Mouse (Mus musculus): Measurements from ENCODE around the gene Gpr183. TPM values are rescaled to one million over a fixed set of nuclear protein-coding genes. Genes with fewer than 3 reads are reported as not detected.
A peak's percentile ranks its signal among the peaks of the same experiment; 100 is the strongest.

The Gpr183 gene
- 1.1 and 2.6 TPM in 2 replicates for total RNA-seq (2017)

DNA sequence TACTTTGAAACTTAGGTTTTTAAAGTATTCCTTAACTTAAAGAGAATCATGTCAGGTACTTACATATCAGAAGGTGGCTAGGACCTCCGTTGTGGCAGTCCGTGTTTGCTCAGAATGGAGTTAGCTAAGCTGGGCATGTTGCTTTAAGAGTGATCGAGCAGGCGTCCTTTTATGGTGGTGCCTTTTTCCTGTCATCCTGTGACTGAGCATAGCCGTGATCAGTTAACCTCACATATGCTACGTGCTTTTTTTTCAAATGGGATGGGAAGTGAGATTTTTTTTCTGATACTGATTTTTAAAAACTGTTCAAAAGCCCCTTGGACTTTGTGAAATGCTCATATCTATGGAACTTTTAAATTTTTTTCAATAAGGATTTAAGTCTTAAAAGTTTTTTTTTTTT is at the start of gene Gpr183:
Gpr183 (minus strand) TSS at position 206 of the 400 bp plus-strand sequence.
- ATAC-seq (replicated peaks in 1 of 2; ENCODE audit: insufficient read depth in 1 of 2, low FRiP score in 2 of 2, low TSS enrichment in 1 of 2, low read depth in 1 of 2, poor library complexity in 2 of 2, severe bottlenecking in 2 of 2) = no peak

- ATAC-seq (replicated peaks in 1 of 2; ENCODE audit: insufficient read depth in 1 of 2, low FRiP score in 2 of 2, low TSS enrichment in 1 of 2, low read depth in 1 of 2, poor library complexity in 2 of 2, severe bottlenecking in 2 of 2) = peak; percentile 62 to 73
These were observed 48.5 kb upstream of the Gpr183 start for GRCm38 (mm10) chr14:122013417-122013951.

GRCm38 (mm10) chr14:122012814-122013213 is 47.8 kb upstream of the Gpr183 start:
- no peak for ATAC-seq (replicated peaks in 1 of 2; ENCODE audit: insufficient read depth in 1 of 2, low FRiP score in 2 of 2, low TSS enrichment in 1 of 2, low read depth in 1 of 2, poor library complexity in 2 of 2, severe bottlenecking in 2 of 2)

DNA sequence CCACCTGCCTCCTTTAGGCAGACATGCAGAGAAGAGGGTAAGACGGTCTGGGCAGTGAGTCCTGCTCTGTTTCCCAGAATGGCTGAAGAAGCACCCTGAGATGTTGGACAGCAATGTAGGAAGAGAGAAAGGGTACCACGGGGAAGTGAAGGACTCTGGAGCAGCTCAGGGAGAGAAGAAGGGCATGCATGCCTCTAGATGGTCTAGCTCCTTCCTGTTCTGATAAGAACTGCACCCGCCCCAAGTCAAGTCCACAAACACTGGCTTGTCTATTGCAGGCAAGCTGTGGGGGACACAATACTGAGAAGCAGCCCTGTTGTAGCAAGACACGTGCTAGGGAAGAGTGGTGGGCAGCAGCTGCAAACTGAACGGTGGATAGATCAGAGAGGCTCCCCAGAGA is 47.2 kb upstream of the Gpr183 start:
- ATAC-seq (replicated peaks in 1 of 2; ENCODE audit: insufficient read depth in 1 of 2, low FRiP score in 2 of 2, low TSS enrichment in 1 of 2, low read depth in 1 of 2, poor library complexity in 2 of 2, severe bottlenecking in 2 of 2) = no peak

DNA sequence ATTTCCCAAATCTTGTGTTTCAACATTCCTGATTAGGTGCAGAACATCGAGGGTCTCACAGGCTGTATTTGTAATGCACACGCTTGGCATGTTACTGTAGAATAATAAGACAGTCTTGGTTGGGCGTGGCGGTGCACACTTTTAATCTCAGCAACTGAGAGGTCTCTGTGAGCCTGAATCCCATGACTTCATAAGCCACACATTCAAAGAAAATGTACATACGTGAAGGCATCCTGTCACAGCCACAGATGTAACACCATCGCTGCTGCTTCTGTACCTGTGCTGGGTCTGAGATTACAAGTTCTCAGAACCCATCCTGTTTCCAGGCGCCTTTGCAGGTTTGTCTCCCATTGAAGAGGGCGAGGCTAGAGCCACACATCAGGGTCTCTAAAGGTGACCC is 46.8 kb upstream of the Gpr183 start:
- ATAC-seq (replicated peaks in 1 of 2; ENCODE audit: insufficient read depth in 1 of 2, low FRiP score in 2 of 2, low TSS enrichment in 1 of 2, low read depth in 1 of 2, poor library complexity in 2 of 2, severe bottlenecking in 2 of 2) = no peak

GRCm38 (mm10) chr14:122010301-122010700 is 45.3 kb upstream of the Gpr183 start:
- ATAC-seq (replicated peaks in 1 of 2; ENCODE audit: insufficient read depth in 1 of 2, low FRiP score in 2 of 2, low TSS enrichment in 1 of 2, low read depth in 1 of 2, poor library complexity in 2 of 2, severe bottlenecking in 2 of 2) = no peak

DNA sequence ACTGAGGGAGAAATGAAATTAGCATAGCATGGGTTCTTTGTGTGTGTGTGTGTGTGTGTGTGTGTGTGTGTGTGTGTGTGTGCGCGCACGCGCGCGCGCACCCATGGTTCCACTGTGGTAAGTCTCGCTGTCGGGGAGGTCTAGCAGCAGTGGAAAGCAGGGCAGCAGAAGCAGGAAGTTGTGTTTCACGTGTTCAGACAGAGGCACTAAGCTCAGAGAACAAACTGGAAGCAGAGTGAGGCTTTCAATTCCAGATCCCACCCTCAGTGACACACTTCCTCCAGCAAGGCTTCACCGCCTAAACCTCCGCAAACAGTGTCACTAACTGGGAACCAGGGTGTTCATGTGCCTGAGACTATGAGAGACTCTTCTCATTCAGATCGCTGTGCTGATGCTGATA is 44.5 kb upstream of the Gpr183 start:
- peak; percentile 90 to 92 for ATAC-seq (replicated peaks in 1 of 2; ENCODE audit: insufficient read depth in 1 of 2, low FRiP score in 2 of 2, low TSS enrichment in 1 of 2, low read depth in 1 of 2, poor library complexity in 2 of 2, severe bottlenecking in 2 of 2)

DNA sequence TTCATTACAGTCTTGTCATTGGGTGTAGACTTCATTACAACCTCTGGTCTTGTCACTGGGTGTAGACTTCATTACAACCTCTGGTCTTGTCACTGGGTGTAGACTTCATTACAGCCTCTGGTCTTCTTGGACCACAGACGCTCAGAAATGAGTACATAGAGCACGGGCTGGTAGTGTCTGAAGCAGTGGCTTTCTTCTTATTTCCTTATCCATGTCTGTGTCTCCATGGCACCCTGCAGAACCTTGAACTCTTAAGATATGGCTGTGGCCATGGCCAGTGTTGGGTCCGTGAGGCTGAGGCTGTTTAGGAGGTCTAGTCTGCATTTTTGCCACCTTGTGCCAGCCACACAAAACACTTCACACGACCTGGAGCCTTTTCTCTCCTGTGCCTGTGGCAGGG is 43.3 kb upstream of the Gpr183 start:
- ATAC-seq (replicated peaks in 1 of 2; ENCODE audit: insufficient read depth in 1 of 2, low FRiP score in 2 of 2, low TSS enrichment in 1 of 2, low read depth in 1 of 2, poor library complexity in 2 of 2, severe bottlenecking in 2 of 2) = no peak

DNA sequence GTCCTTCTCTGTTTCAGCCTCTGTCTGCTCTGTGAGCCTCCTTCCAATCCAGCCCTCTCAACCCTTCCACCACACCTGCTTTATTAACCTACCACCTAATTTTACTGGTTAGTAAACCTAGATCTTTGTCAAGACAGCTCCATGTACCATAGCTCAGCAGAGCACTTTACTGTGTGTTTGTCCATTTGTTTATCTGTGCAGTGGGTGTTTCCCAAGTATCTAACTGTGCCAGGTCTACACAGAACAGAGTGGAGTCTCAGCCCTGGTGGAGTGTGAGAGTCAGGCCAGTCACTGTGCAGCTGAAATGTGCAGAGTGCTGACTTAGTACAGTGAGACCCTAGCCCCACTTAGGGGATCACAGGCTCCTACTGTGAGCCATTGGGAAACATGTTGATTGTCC is 38.8 kb upstream of the Gpr183 start:
- ATAC-seq (replicated peaks in 1 of 2; ENCODE audit: insufficient read depth in 1 of 2, low FRiP score in 2 of 2, low TSS enrichment in 1 of 2, low read depth in 1 of 2, poor library complexity in 2 of 2, severe bottlenecking in 2 of 2) = 0 out of 4 replicates have a peak, but pooled peaks of 1 of the 2 experiments have one; percentile 16

- no peak for ATAC-seq (replicated peaks in 1 of 2; ENCODE audit: insufficient read depth in 1 of 2, low FRiP score in 2 of 2, low TSS enrichment in 1 of 2, low read depth in 1 of 2, poor library complexity in 2 of 2, severe bottlenecking in 2 of 2)
These were observed 37.2 kb upstream of the Gpr183 start for GRCm38 (mm10) chr14:122002224-122002623.

- ATAC-seq (replicated peaks in 1 of 2; ENCODE audit: insufficient read depth in 1 of 2, low FRiP score in 2 of 2, low TSS enrichment in 1 of 2, low read depth in 1 of 2, poor library complexity in 2 of 2, severe bottlenecking in 2 of 2) = no peak
These were observed 35.5 kb upstream of the Gpr183 start for GRCm38 (mm10) chr14:122000346-122001105.

DNA sequence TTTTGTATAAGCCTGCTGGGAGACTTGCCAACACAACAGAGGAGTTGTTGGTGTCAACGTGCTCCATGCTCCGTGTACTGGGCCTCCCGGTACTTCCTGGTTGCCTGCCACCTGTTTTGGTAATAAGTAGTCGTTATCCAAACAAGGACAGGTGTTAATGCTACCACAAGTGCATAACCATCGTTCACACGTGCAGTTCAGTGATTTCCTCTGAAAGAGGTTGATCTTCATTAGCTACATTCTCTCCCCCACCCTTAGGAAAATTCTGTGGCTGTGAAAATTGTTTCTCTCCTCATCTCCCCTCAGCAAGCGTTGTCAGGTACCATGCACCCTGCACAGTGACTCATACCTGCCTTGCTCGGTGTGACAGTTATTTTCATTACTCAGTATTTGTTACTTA is 34.5 kb upstream of the Gpr183 start:
- ATAC-seq (replicated peaks in 1 of 2; ENCODE audit: insufficient read depth in 1 of 2, low FRiP score in 2 of 2, low TSS enrichment in 1 of 2, low read depth in 1 of 2, poor library complexity in 2 of 2, severe bottlenecking in 2 of 2) = no peak

- peak in 1 of 2 experiments; percentile 15; a peak in 1 of 4 replicates for ATAC-seq (replicated peaks in 1 of 2; ENCODE audit: insufficient read depth in 1 of 2, low FRiP score in 2 of 2, low TSS enrichment in 1 of 2, low read depth in 1 of 2, poor library complexity in 2 of 2, severe bottlenecking in 2 of 2)
These were observed 31.8 kb upstream of the Gpr183 start for GRCm38 (mm10) chr14:121996786-121997185.

DNA sequence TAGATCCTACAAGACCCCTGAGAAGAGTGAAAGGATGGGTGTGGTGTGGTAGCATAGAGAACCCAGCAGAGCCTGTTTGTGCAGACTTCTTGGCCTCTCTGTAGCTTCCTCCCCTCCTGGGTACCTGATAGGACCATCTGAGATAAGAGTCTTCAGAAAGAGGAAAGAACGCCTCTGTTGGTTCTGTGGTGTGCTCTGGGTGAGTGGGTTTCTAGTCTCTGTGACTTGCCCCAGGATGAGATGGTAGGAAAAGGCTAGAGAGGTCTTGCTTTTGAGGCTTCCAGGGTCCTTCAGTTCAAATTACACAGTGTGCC is 30.5 kb upstream of the Gpr183 start:
- no peak for ATAC-seq (replicated peaks in 1 of 2; ENCODE audit: insufficient read depth in 1 of 2, low FRiP score in 2 of 2, low TSS enrichment in 1 of 2, low read depth in 1 of 2, poor library complexity in 2 of 2, severe bottlenecking in 2 of 2)

DNA sequence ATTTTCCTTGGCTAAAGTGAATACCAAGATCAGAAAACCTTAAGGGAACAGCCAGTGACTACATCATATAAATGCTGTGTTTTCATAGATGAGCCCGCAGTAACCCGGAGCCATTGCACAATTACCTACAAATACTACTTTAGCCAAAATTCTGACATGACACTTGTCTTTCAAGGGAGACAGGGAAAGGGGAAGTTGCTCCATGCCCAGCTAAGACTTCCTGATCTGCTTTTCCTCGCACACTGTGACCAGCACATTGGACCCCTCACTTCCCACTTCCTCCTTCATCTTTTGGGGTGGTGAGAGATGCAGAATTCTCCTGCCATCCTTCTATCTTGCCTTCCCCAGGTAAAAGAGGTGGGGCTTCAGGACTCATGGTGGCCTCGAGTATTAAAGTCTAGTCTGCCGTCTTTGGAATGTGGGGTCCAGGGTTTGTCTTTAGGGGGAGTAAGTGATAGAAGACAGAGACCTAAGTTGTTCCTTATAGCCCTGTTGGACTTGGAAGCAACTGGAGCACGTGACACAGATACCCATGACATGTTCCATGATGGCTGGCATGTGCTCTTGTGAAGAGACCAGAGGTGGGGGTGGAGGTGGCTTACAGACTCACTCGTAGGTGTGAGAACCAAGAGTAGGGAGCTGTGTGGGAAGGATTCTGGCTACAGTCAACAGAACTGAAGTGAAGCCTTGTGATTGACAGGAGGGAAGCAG is 30.0 kb upstream of the Gpr183 start:
- ATAC-seq (replicated peaks in 1 of 2; ENCODE audit: insufficient read depth in 1 of 2, low FRiP score in 2 of 2, low TSS enrichment in 1 of 2, low read depth in 1 of 2, poor library complexity in 2 of 2, severe bottlenecking in 2 of 2) = peak; percentile 51 to 59; a peak in 3 of 4 replicates

GRCm38 (mm10) chr14:121994171-121994700 is 29.2 kb upstream of the Gpr183 start:
- no peak for ATAC-seq (replicated peaks in 1 of 2; ENCODE audit: insufficient read depth in 1 of 2, low FRiP score in 2 of 2, low TSS enrichment in 1 of 2, low read depth in 1 of 2, poor library complexity in 2 of 2, severe bottlenecking in 2 of 2)

DNA sequence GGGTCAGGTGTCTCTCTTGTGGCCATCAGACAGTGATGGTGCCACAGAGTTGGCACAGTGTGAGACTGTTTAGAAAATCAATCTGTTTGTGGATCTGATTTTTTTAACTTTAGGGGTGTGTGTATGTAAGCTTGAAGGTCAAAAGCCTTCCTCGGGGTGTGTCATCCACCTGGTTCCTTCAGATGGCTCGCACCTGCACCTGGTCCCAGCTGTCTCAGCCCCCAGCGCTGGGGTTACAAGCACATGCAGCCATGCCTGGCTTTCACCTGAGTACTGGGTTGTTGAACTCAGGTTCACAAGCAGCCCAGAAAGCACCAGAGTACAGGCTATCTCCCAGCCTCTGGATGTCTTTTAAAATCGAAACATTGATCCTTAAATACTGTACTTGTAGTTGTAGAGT is 28.6 kb upstream of the Gpr183 start:
- ATAC-seq (replicated peaks in 1 of 2; ENCODE audit: insufficient read depth in 1 of 2, low FRiP score in 2 of 2, low TSS enrichment in 1 of 2, low read depth in 1 of 2, poor library complexity in 2 of 2, severe bottlenecking in 2 of 2) = no peak

All from hematopoietic stem cell, adult 5-6 weeks (primary cell).